Mouse (Mus musculus): ENCODE results near the gene Dusp22. TPM values are rescaled to one million over a fixed set of nuclear protein-coding genes. Genes with fewer than 3 reads are reported as not detected.

The Dusp22 gene
- polyA plus RNA-seq, 1 experiment from 2014 or later: 7.3 TPM

GRCm38 (mm10) chr13:30649197-30649596 is 10.6 kb upstream of the Dusp22 start:
- ATAC-seq (ENCODE audit: low read depth) (no peak), DNase-seq (no peak)
- H3K27ac ChIP-seq: no peak overlapping the region
- no peak overlapping the region for H3K4me3 ChIP-seq (replicated peaks)
- H3K9me3 ChIP-seq (replicated peaks): no peaks in the 10 kb centered on the region
- H3K9ac ChIP-seq: no peak overlapping the region
- H3K4me2 ChIP-seq: no peak overlapping the region
- 71% methylated on average over 5 of the region's 5 CpGs for WGBS (ENCODE audit: insufficient replicate concordance)
- H3K36me3 ChIP-seq: no peaks in the 10 kb centered on the region
- H3K27me3 ChIP-seq: no peaks in the 10 kb centered on the region
- H3K4me1 ChIP-seq (replicated peaks): no peaks in the 10 kb centered on the region

DNA sequence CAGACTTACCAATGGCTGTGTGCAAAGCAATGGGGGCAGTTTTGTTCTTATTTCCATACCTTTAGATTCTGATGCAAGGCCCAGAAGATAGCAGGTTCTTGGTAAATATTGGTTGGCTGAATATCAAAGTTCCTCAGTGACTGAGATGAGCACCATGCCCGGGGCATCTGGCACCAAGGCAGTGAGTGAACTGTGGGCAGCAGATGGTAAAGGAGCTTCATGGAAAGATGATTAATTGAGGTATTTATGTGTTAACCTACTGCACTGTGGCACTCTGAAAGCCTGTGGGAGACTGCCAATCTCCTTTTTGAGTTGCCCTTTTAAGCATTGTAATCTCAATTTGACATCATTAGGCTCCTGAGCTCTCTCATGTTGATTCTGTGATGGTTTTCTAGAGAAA is 9.1 kb upstream of the Dusp22 start:
- no peak for ATAC-seq (ENCODE audit: low read depth)
- 67% methylated on average over 1 of the region's 1 CpGs for WGBS (ENCODE audit: insufficient replicate concordance)

GRCm38 (mm10) chr13:30653051-30653450 is 6.7 kb upstream of the Dusp22 start:
- no peaks in the 10 kb centered on the region for H3K9me3 ChIP-seq (replicated peaks)
- H3K4me3 ChIP-seq (replicated peaks): no peak overlapping the region
- no peak overlapping the region for H3K9ac ChIP-seq
- DNase-seq (no peak), ATAC-seq (ENCODE audit: low read depth) (no peak)
- H3K36me3 ChIP-seq: no peaks in the 10 kb centered on the region
- H3K4me2 ChIP-seq: no peak overlapping the region
- H3K27ac ChIP-seq: no peak overlapping the region
- WGBS (ENCODE audit: insufficient replicate concordance): 38% methylated on average over 4 of the region's 4 CpGs
- H3K4me1 ChIP-seq (replicated peaks): no peaks in the 10 kb centered on the region
- peaks cover 4% of the 10 kb centered on the region; the same call in 1 of the 2 replicates for H3K27me3 ChIP-seq

More for the DNA sequence above, 9.1 kb upstream of the Dusp22 start:
- Histone ChIP-seq H3K27ac (no peak overlapping the region), H3K36me3 (no peaks in the 10 kb centered on the region), H3K9ac (no peak overlapping the region), H3K27me3 (no peaks in the 10 kb centered on the region), H3K4me1 (replicated peaks) (no peaks in the 10 kb centered on the region), H3K4me2 (no peak overlapping the region), H3K4me3 (replicated peaks) (no peak overlapping the region), H3K9me3 (replicated peaks) (no peaks in the 10 kb centered on the region)
- no peak for DNase-seq

- 28% methylated on average over 5 of the region's 5 CpGs for WGBS (ENCODE audit: insufficient replicate concordance)
- Histone ChIP-seq H3K4me1 (replicated peaks) (0 out of 2 replicates have a peak, but pooled peaks cover 2% of the 10 kb centered on the region), H3K36me3 (no peaks in the 10 kb centered on the region), H3K27me3 (peaks cover 5% of the 10 kb centered on the region), H3K4me3 (replicated peaks) (no peak overlapping the region), H3K27ac (no peak overlapping the region), H3K4me2 (no peak overlapping the region), H3K9me3 (replicated peaks) (no peaks in the 10 kb centered on the region), H3K9ac (no peak overlapping the region)
- DNase-seq (no peak), ATAC-seq (ENCODE audit: low read depth) (no peak)
Observed at GRCm38 (mm10) chr13:30654463-30654862, 5.3 kb upstream of the Dusp22 start.

- H3K9me3 ChIP-seq (replicated peaks): no peaks in the 10 kb centered on the region
- no peak overlapping the region for H3K27ac ChIP-seq
- ATAC-seq (ENCODE audit: low read depth) (no peak), DNase-seq (no peak)
- 42% methylated on average over 5 of the region's 5 CpGs for WGBS (ENCODE audit: insufficient replicate concordance)
- no peak overlapping the region for H3K4me3 ChIP-seq (replicated peaks)
- H3K4me1 ChIP-seq (replicated peaks): 0 out of 2 replicates have a peak, but pooled peaks cover 9% of the 10 kb centered on the region
- H3K4me2 ChIP-seq: no peak overlapping the region
- H3K9ac ChIP-seq: no peak overlapping the region
- H3K27me3 ChIP-seq: peaks cover 18% of the 10 kb centered on the region
- no peaks in the 10 kb centered on the region for H3K36me3 ChIP-seq
Observed at GRCm38 (mm10) chr13:30656909-30657308, 2.9 kb upstream of the Dusp22 start.

DNA sequence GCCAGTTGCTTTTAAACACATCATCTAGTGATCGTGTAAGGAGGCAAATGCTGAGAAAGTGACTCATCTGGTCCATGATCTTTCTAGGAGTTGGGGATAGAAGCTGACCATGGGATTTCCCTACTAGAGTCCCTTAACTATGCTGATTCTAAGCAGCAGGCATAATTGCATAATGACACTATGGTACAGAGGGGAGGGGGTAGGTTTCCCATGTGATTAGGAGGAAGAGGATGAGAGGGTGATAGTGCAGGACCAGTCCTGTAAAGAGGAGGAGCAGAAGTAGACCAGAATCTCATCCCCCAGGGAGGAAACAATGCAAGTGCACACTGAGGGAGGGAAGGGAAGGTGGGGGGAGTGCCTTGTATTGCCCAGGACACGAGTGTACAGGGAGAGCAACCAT is 2.0 kb upstream of the Dusp22 start:
- H3K4me1 ChIP-seq (replicated peaks): 0 out of 2 replicates have a peak, but pooled peaks cover 9% of the 10 kb centered on the region
- 38% methylated on average over 2 of the region's 2 CpGs for WGBS (ENCODE audit: insufficient replicate concordance)
- H3K9me3 ChIP-seq (replicated peaks): no peaks in the 10 kb centered on the region
- H3K27ac ChIP-seq: no peak overlapping the region
- H3K36me3 ChIP-seq: no peaks in the 10 kb centered on the region
- no peak overlapping the region for H3K9ac ChIP-seq
- ATAC-seq (ENCODE audit: low read depth) (no peak), DNase-seq (no peak)
- no peak overlapping the region for H3K4me3 ChIP-seq (replicated peaks)
- H3K4me2 ChIP-seq: no peak overlapping the region
- H3K27me3 ChIP-seq: peaks cover 18% of the 10 kb centered on the region

DNA sequence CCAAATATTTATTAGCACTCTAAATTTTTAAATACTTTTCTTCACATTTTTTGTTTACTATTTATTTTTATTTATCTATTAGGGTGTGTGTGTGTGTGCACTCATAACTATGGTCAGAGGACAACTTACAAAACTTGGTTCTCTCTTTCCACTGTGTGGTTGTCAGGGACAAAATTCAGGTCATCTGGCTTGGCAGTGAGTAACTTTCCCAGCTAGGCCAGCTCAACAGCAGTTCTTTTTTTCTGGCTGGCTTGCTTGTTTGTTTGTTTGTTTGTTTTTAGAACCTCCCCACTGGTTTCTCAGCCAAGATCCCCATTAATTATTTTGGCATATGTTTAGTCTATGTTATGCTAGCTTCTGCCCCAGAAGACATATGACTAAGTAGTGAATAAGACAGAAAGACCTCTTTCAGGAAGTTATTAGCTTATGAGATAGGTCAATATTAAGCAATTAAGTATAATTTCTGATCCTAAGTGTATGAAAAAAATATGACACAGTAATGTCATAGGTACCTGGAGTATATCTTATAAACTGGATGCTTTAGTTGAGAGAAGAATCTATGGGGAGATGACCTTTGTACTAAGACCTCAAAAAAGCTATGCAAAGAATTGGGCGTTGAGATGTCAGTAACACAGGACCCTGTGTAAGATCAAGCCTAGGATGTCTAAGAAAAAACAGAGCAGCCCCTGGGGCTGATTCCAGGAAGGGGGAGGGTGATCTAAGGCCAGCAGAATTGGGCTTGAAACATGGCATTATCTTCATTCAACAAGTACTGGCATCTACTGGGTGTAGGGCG is 1.4 kb upstream of the Dusp22 start:
- H3K4me3 ChIP-seq (replicated peaks): no peak overlapping the region
- no peak overlapping the region for H3K9ac ChIP-seq
- H3K4me1 ChIP-seq (replicated peaks): 0 out of 2 replicates have a peak, but pooled peaks cover 9% of the 10 kb centered on the region
- no peaks in the 10 kb centered on the region for H3K9me3 ChIP-seq (replicated peaks)
- 65% methylated on average over 2 of the region's 2 CpGs for WGBS (ENCODE audit: insufficient replicate concordance)
- H3K36me3 ChIP-seq: no peaks in the 10 kb centered on the region
- no peak for ATAC-seq (ENCODE audit: low read depth)
- DNase-seq: no peak
- no peak overlapping the region for H3K27ac ChIP-seq
- H3K4me2 ChIP-seq: no peak overlapping the region
- peaks cover 18% of the 10 kb centered on the region for H3K27me3 ChIP-seq

DNA sequence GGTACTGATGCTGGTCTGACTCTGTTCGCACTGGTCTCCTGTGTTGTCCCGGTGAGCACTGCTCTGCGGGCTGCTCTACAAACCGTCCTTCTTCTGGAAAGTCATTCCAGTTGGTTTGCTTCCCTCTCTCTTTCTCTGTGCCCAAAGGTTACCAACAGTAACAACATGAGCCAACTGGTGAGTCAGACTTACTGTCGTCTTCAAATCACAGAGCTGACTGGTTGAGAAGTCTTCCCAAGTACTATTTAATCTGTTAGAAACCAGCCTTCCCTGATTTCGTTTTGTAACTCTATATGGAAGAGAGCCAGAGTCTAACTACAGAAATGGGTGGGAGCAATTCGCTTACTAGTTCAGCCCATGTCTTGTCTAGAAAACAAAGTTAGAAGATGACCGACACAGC is 5.5 kb downstream of the Dusp22 start:
- H3K36me3 ChIP-seq: no peaks in the 10 kb centered on the region
- H3K27ac ChIP-seq: no peak overlapping the region
- H3K4me3 ChIP-seq (replicated peaks): no peak overlapping the region
- H3K4me1 ChIP-seq (replicated peaks): 0 out of 2 replicates have a peak, but pooled peaks cover 4% of the 10 kb centered on the region
- no peaks in the 10 kb centered on the region for H3K9me3 ChIP-seq (replicated peaks)
- DNase-seq: no peak
- WGBS (ENCODE audit: insufficient replicate concordance): 78% methylated on average over 8 of the region's 8 CpGs
- H3K9ac ChIP-seq: no peak overlapping the region
- no peak overlapping the region for H3K4me2 ChIP-seq
- no peak for ATAC-seq (ENCODE audit: low read depth)
- H3K27me3 ChIP-seq: peaks cover 5% of the 10 kb centered on the region

DNA sequence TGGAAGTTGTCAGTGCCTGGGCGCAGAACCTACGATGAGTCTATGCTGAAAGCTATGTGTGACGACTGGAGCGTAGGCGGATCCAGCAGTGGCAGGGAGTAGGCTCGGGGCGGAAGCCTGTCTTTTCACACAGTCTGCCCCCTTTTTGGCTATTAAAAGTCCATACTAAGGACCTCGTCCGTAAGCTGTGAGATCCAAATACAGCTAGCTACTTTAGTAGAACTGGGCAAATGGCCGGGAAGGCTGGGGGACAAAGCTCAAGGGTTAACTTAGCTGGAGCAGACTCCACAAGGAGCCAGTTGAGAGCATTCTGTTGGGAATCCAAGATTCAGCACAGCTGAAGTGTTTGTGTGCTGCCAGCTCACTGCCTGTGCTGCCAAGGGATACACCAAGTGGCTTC is 6.7 kb downstream of the Dusp22 start:
- ATAC-seq (ENCODE audit: low read depth) (no peak), DNase-seq (no peak)
- 83% methylated on average over 10 of the region's 10 CpGs for WGBS (ENCODE audit: insufficient replicate concordance)
- H3K36me3 ChIP-seq: no peaks in the 10 kb centered on the region
- no peak overlapping the region for H3K27ac ChIP-seq
- H3K27me3 ChIP-seq: no peaks in the 10 kb centered on the region
- no peaks in the 10 kb centered on the region for H3K4me1 ChIP-seq (replicated peaks)
- no peak overlapping the region for H3K4me2 ChIP-seq
- no peaks in the 10 kb centered on the region for H3K9me3 ChIP-seq (replicated peaks)
- H3K4me3 ChIP-seq (replicated peaks): no peak overlapping the region
- no peak overlapping the region for H3K9ac ChIP-seq

GRCm38 (mm10) chr13:30668301-30668700 is 8.5 kb downstream of the Dusp22 start:
- Histone ChIP-seq H3K36me3 (no peaks in the 10 kb centered on the region), H3K4me1 (replicated peaks) (no peaks in the 10 kb centered on the region), H3K27me3 (no peaks in the 10 kb centered on the region), H3K9me3 (replicated peaks) (no peaks in the 10 kb centered on the region), H3K4me2 (no peak overlapping the region), H3K4me3 (replicated peaks) (no peak overlapping the region), H3K27ac (no peak overlapping the region), H3K9ac (no peak overlapping the region)
- DNase-seq (no peak), ATAC-seq (ENCODE audit: low read depth) (no peak)
- WGBS (ENCODE audit: insufficient replicate concordance): 71% methylated on average over 5 of the region's 5 CpGs

DNA sequence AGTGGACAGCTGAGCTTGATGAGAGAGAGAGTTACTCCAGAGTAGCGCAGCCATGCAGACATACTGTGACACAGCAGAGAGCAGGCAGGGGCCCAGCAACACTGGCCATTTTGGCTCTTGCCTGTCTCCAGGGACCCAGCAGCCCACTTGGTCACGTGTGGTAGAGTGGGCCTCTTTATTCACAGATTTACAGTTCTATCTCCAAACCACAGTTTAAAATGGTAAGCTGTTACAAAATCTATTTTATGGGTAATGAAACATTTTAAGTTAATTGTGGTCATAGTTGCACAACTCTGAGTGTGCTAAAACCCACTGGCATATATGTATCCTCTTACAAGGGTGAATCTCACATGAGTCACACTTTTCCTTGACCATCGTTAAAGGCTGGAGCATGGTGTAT is 9.5 kb downstream of the Dusp22 start:
- DNase-seq (no peak), ATAC-seq (ENCODE audit: low read depth) (no peak)
- Histone ChIP-seq H3K4me3 (replicated peaks) (no peak overlapping the region), H3K9me3 (replicated peaks) (no peaks in the 10 kb centered on the region), H3K4me2 (no peak overlapping the region), H3K27ac (no peak overlapping the region), H3K27me3 (no peaks in the 10 kb centered on the region), H3K4me1 (replicated peaks) (no peaks in the 10 kb centered on the region), H3K36me3 (no peaks in the 10 kb centered on the region), H3K9ac (no peak overlapping the region)
- 68% methylated on average over 3 of the region's 3 CpGs for WGBS (ENCODE audit: insufficient replicate concordance)

- Histone ChIP-seq H3K27me3 (no peaks in the 10 kb centered on the region), H3K36me3 (no peaks in the 10 kb centered on the region), H3K27ac (no peak overlapping the region), H3K4me3 (replicated peaks) (no peak overlapping the region), H3K4me2 (no peak overlapping the region), H3K9me3 (replicated peaks) (no peaks in the 10 kb centered on the region), H3K4me1 (replicated peaks) (no peaks in the 10 kb centered on the region), H3K9ac (no peak overlapping the region)
- ATAC-seq (ENCODE audit: low read depth) (no peak), DNase-seq (no peak)
- WGBS (ENCODE audit: insufficient replicate concordance): 57% methylated on average over 5 of the region's 5 CpGs
Observed at GRCm38 (mm10) chr13:30673878-30674277, 14.1 kb downstream of the Dusp22 start.
